Mouse (Mus musculus) heart, adult 2 months (tissue): ENCODE measurements at regions not wholly inside any gene's neighbourhood (a gene's known extent, or its start where the extent isn't known, plus 50 kb on each side); places are given as distances from the start of the nearest gene placed in this dataset.

Experiments
- CTCF ChIP-seq: fragments of 200-600 bp; IDR thresholded peaks from 2 replicates; pipeline ENCODE4 v1.8.1; 2022; ENCODE audit warnings: antibody characterized with exemption, mild to moderate bottlenecking, moderate library complexity
- EP300 ChIP-seq: fragments of 200-500 bp; IDR thresholded peaks from 2 replicates; pipeline ENCODE4 v1.6.1; 2011; ENCODE audit warnings: low read depth, low read length, control low read depth; ENCODE audit not compliant: insufficient read depth
- POLR2A ChIP-seq: fragments of 200-500 bp; IDR thresholded peaks from 2 replicates; pipeline ENCODE4 v1.6.1; 2011; ENCODE audit warnings: mild to moderate bottlenecking, low read depth, low read length, control low read depth; ENCODE audit not compliant: insufficient read depth

- TF ChIP-seq EP300 (no peak), CTCF (no peak), POLR2A (no peak)
Observed at GRCm38 (mm10) chr12:15392641-15393040, 424.1 kb downstream of the Trib2 start.
